Mouse (Mus musculus): ENCODE data around the gene Prkrip1.

DNA sequence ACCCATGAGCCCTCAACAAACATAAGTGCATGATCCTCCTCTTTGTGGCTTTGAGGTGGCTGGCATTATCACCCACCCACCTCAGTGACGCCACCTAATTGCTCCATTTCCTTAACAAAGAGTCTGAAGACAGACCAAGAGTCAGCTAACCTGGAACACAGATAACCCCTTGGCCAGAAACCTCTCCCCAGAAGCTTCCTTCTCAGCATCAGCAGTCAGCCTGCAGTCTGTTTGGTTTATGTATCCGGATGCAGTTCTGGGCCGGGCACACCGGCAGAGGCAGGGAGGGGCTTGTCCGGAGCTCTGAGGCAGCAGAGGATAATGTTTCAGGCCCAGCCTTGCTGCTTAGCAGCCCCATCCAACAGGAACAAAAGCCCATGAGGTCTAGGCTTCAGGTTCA is 19.2 kb downstream of the Prkrip1 start:
- no peak for TF ChIP-seq MAX (IDR thresholded peaks at IDR 0.05; ENCODE audit: low read length)
- TF ChIP-seq MAFK (IDR thresholded peaks at IDR 0.05; ENCODE audit: borderline replicate concordance, low read depth, low read length) = no peak
- TF ChIP-seq E2F4 (IDR thresholded peaks at IDR 0.05; ENCODE audit: borderline replicate concordance, low read depth, low read length) = no peak
- TF ChIP-seq RCOR1 (IDR thresholded peaks at IDR 0.05; ENCODE audit: low read depth, low read length) = no peak
- TF ChIP-seq EP300 (IDR thresholded peaks at IDR 0.05; ENCODE audit: low read depth in 1 of 2, low read length in 2 of 2) = no peak
- no peak for TF ChIP-seq CTCF (IDR thresholded peaks at IDR 0.05 in 2 of 3, conservative IDR thresholded peaks at IDR 0.05 in 1 of 3; ENCODE audit: control insufficient read depth in 1 of 3, insufficient read depth in 1 of 3, low read depth in 2 of 3, low read length in 3 of 3, poor library complexity in 1 of 3, severe bottlenecking in 1 of 3)
- no peak for TF ChIP-seq TBP (IDR thresholded peaks at IDR 0.05; ENCODE audit: low read depth, low read length)
- TF ChIP-seq POLR2AphosphoS5 (IDR thresholded peaks at IDR 0.05; ENCODE audit: borderline replicate concordance, low read depth, low read length) = no peak
- no peak for TF ChIP-seq BHLHE40 (IDR thresholded peaks at IDR 0.05; ENCODE audit: borderline replicate concordance, low read depth, low read length)

Measured in MEL (cell line).